Comparison of ENCODE assay signal across 15 mouse cellular contexts in the genomic region with DNA sequence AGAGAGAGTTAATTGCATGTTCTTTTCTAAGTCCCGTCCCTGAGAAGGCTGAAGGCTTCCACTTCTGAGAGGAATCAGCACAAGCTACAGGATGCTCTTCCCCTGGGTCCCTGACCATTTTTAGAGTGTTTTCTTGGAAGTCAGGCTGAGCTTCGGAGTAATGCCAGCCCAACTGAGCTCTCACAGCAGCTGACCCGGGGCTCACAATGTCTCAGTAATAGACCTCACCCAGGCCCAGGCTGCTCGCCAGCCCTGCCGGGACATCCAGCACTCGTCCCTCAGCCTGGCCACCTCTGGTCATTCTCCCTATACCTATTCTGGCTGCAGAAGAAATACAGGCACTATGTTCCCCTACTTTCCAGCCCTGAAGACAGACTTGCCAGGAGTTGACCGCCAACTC. TPM values are rescaled to one million over a fixed set of nuclear protein-coding genes. Genes with fewer than 3 reads are reported as not detected.
DNase-seq lines count a peak whose midpoint lies in the region; TF ChIP-seq lines count a peak whose summit lies in the region.
"Had no signal": no experiment of that assay in that cellular context is flagged by ENCODE, and none has a peak within 500 bp of the region (broad histone marks: within the 10 kb centered on the region; RNA-seq: fewer than 3 reads in every experiment).

No protein-coding gene starts in this region.

- H3K4me3 ChIP-seq in heart, adult 2 months = no peak overlapping the region
- no peak overlapping the region for H3K4me3 ChIP-seq in heart, embryonic 10.5 days
- H3K4me3 ChIP-seq: intestine, embryonic 15.5 days; limb, embryonic 13.5 days; lung, embryonic 15.5 days had no signal

- intact Hi-C loops in heart, adult 2 months (cut with DNase I) = no loop called here

- H3K79me2 ChIP-seq in heart, adult 2 months (replicated peaks; ENCODE audit: control insufficient read depth, insufficient read depth, low read length) = no peaks in the 10 kb centered on the region

- peak; percentile 58; the same call in 1 of the 2 replicates for TF ChIP-seq EP300 in heart, adult 2 months (IDR thresholded peaks at IDR 0.05; ENCODE audit: insufficient read depth, low read depth, low read length)

- peaks cover 16% of the 10 kb centered on the region for H3K4me1 ChIP-seq in heart, adult 2 months (ENCODE audit: control insufficient read depth, insufficient read depth, low read length)
- peaks cover 8% of the 10 kb centered on the region for H3K4me1 ChIP-seq in heart, embryonic 10.5 days
- H3K4me1 ChIP-seq: intestine, embryonic 15.5 days had no signal

- DNase-seq in heart, adult 2 months = peak; percentile 73 to 85
- no peak for DNase-seq in heart, embryonic 10.5 days (ENCODE audit: low spot score)
- peak; percentile 51 for DNase-seq in urinary bladder, postnatal 14 days (ENCODE audit: low spot score)
- no peak for DNase-seq in urinary bladder, adult 2 months (ENCODE audit: low spot score)
- peak; percentile 78 to 87 for DNase-seq in heart, adult 9 months (ENCODE audit: low spot score in 2 of 2)
- DNase-seq in testis, postnatal 14 days (ENCODE audit: low spot score) = peak; percentile 45
- no peak for DNase-seq in yolk sac, embryonic 10.5 days (ENCODE audit: low spot score)
- no peak for DNase-seq in thymus, postnatal 14 days
- DNase-seq: midbrain, embryonic 14.5 days; thymus, postnatal 4 days had no signal

- no peaks in the 10 kb centered on the region for H3K9me3 ChIP-seq in heart, embryonic 10.5 days
- H3K9me3 ChIP-seq: intestine, embryonic 15.5 days; limb, embryonic 13.5 days; lung, embryonic 15.5 days had no signal

- 33% methylated on average over 7 of the region's 7 CpGs for WGBS in heart, adult 2 months
- WGBS in heart, embryonic 10.5 days = 81% methylated on average over 7 of the region's 7 CpGs

- H3K27me3 ChIP-seq in heart, adult 2 months (ENCODE audit: control insufficient read depth, insufficient read depth, low read length) = no peaks in the 10 kb centered on the region
- H3K27me3 ChIP-seq in heart, embryonic 10.5 days (ENCODE audit: insufficient read depth, poor library complexity, severe bottlenecking) = 0 out of 2 replicates have a peak, but pooled peaks cover 4% of the 10 kb centered on the region
- H3K27me3 ChIP-seq: CH12.LX; intestine, embryonic 15.5 days; limb, embryonic 13.5 days; lung, embryonic 15.5 days had no signal

- no peak for TF ChIP-seq CTCF in heart, adult 2 months (IDR thresholded peaks at IDR 0.05)

- peak overlapping the region; percentile 76 for H3K27ac ChIP-seq in heart, adult 2 months
- H3K27ac ChIP-seq in heart, embryonic 10.5 days = no peak overlapping the region
- H3K27ac ChIP-seq: intestine, embryonic 15.5 days; limb, embryonic 13.5 days; lung, embryonic 15.5 days had no signal

- H3K36me3 ChIP-seq in heart, adult 2 months (ENCODE audit: control insufficient read depth, insufficient read depth, low read length) = no peaks in the 10 kb centered on the region
- H3K36me3 ChIP-seq in heart, embryonic 10.5 days = no peaks in the 10 kb centered on the region
- H3K36me3 ChIP-seq: intestine, embryonic 15.5 days; limb, embryonic 13.5 days; lung, embryonic 15.5 days had no signal

- TF ChIP-seq POLR2A in heart, adult 2 months (IDR thresholded peaks at IDR 0.05; ENCODE audit: insufficient read depth, low read depth, low read length) = no peak

- peak overlapping the region; percentile 0; the same call in 1 of the 2 replicates for H3K9ac ChIP-seq in heart, adult 2 months (ENCODE audit: low read depth, low read length)
- H3K9ac ChIP-seq: intestine, embryonic 15.5 days; limb, embryonic 13.5 days; lung, embryonic 15.5 days had no signal

RNA-seq across cellular contexts. Expression of gene Eps8l3, which starts 35.7 kb away (rescaled TPM):
- not detected for total RNA-seq in heart, adult 2 months (2021)
- polyA plus RNA-seq in heart, adult 2 months (2012; rRNA removed) = not detected in 2 replicates
- not detected in 2 replicates for polyA plus RNA-seq in heart, embryonic 10.5 days (2016; fragmentation: Nextera tagmentation; extraction: Ambion mirVana)
- polyA plus RNA-seq in urinary bladder, adult 2 months (2012; rRNA removed) = not detected in 2 replicates
- total RNA-seq: CH12.LX; layer of hippocampus, postnatal 10 days had no signal
- polyA plus RNA-seq: lung, embryonic 15.5 days; midbrain, embryonic 14.5 days had no signal

RNA-seq across cellular contexts. Expression of gene Gstm5, which starts 54.3 kb away (rescaled TPM):
- total RNA-seq in heart, adult 2 months (2021) = 10 to 100 TPM; 45.7 to 53.4 TPM
- polyA plus RNA-seq in heart, adult 2 months (2012; rRNA removed) = 59.5 and 104 TPM in 2 replicates
- 121 and 146 TPM in 2 replicates for polyA plus RNA-seq in heart, embryonic 10.5 days (2016; fragmentation: Nextera tagmentation; extraction: Ambion mirVana)
- polyA plus RNA-seq in urinary bladder, adult 2 months (2012; rRNA removed) = 59.8 and 62.7 TPM in 2 replicates

Comparison
In these comparisons a context has a peak if more than half of its experiments do, and no peak if none do; other contexts are left out.
1. DNase-seq: peak in heart, adult 2 months (2 of 2), urinary bladder, postnatal 14 days (single experiment), heart, adult 9 months (2 of 2) and testis, postnatal 14 days (single experiment); none in heart, embryonic 10.5 days (single experiment), urinary bladder, adult 2 months (single experiment), yolk sac, embryonic 10.5 days (single experiment) and thymus, postnatal 14 days (single experiment).